Mouse (Mus musculus): ENCODE data around the gene Tnfsf11. TPM values are rescaled to one million over a fixed set of nuclear protein-coding genes. Genes with fewer than 3 reads are reported as not detected.
A peak's percentile ranks its signal among the peaks of the same experiment; 100 is the strongest.

Gene Tnfsf11
- polyA plus RNA-seq, 1 experiment: 0.18 TPM

DNA sequence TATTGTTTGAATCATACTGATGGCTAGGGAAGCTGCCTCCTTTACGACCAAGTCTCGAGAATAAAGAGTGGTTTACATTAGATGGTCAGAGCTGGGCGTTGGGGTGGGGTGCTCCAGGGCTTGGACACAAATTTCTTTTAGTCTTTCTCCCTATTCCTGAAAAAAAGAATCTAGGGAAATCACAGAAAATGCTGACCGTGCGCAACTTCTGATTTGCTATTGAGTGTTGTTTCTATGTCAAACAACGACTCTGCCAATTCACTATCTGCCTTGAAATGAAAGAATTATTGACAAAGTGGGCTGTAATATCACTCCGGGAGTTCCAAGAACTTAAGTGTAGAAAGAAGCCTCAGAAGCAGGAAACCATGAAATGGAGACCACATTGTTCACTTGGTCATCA lies 23.5 kb upstream of the Tnfsf11 start:
- no peak overlapping the region for H3ac ChIP-seq (ENCODE audit: control insufficient read depth, insufficient read length)
- no peaks in the 10 kb centered on the region for H3K79me2 ChIP-seq (ENCODE audit: control insufficient read depth, insufficient read depth)
- H3K4me3 ChIP-seq: no peak overlapping the region
- H3K36me3 ChIP-seq (ENCODE audit: control insufficient read depth, insufficient read depth): no peaks in the 10 kb centered on the region
- H3K4me2 ChIP-seq (ENCODE audit: low read depth): peak overlapping the region; percentile 94
- no peaks in the 10 kb centered on the region for H3K27me3 ChIP-seq (ENCODE audit: control insufficient read depth, insufficient read depth, insufficient read length)
- TF ChIP-seq TCF12 (IDR thresholded peaks at IDR 0.05; ENCODE audit: insufficient read depth, poor library complexity, severe bottlenecking) (no peak), MYOD1 (IDR thresholded peaks at IDR 0.05; ENCODE audit: control insufficient read depth in 1 of 3, insufficient read length in 2 of 3, low read depth in 2 of 3) (no peak), MYOG (IDR thresholded peaks at IDR 0.05; ENCODE audit: control insufficient read depth in 1 of 3, insufficient read depth in 1 of 3, insufficient read length in 2 of 3, low read depth in 2 of 3) (no peak), SRF (IDR thresholded peaks at IDR 0.05; ENCODE audit: control insufficient read depth, insufficient read length, low read depth) (no peak), REST (IDR thresholded peaks at IDR 0.05; ENCODE audit: insufficient read depth, insufficient read length) (no peak), POLR2AphosphoS2 (IDR thresholded peaks at IDR 0.05; ENCODE audit: insufficient read length, low read depth) (no peak), MAX (IDR thresholded peaks at IDR 0.05; ENCODE audit: low read depth) (no peak), CEBPB (IDR thresholded peaks at IDR 0.05; ENCODE audit: insufficient read depth, poor library complexity, severe bottlenecking) (no peak), POLR2A (IDR thresholded peaks at IDR 0.05; ENCODE audit: insufficient read length, low read depth) (no peak), TCF3 (IDR thresholded peaks at IDR 0.05; ENCODE audit: insufficient read length, low read depth) (no peak), USF1 (IDR thresholded peaks at IDR 0.05; ENCODE audit: low read depth) (no peak)

DNA sequence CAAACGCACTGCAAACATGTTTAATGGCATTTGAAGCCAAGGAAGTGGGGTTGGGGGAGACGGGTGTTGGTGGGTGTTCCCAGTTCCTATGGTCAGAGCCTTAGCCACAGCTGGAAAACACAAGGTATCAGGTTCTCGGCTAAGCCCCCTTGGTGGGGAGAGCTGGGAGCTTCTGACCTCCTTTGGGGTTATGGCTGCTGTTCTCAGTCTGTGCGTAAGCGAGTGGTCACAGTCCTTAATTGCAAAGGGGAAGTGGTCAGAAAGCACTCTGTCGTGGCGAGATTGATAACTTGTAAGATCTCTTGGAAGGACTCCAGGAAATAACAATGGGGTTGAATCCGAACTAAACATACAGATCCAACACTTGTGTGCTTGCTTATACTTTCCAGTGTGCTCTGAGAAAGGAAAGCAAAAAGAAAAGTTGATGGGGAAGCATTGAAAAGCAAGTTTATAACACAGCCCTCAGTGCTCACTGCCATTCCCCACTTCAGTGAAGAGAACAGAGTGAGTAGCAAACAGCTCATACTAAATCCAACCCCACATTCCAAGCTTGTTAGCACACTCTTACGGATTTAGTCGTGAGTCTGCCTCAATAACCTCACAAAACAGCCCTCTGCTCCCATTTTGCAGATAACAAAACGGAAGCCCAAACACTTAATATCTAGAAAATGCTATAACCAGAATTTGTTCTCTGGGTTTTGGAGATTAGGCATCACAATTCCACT lies 22.9 kb upstream of the Tnfsf11 start:
- H3K27me3 ChIP-seq (ENCODE audit: control insufficient read depth, insufficient read depth, insufficient read length): no peaks in the 10 kb centered on the region
- H3K36me3 ChIP-seq (ENCODE audit: control insufficient read depth, insufficient read depth): no peaks in the 10 kb centered on the region
- TF ChIP-seq E2F4 (IDR thresholded peaks at IDR 0.05; ENCODE audit: insufficient read depth): no peak
- TF ChIP-seq CEBPB (IDR thresholded peaks at IDR 0.05; ENCODE audit: insufficient read depth, poor library complexity, severe bottlenecking): no peak
- TF ChIP-seq POLR2AphosphoS2 (IDR thresholded peaks at IDR 0.05; ENCODE audit: insufficient read length, low read depth): no peak
- TF ChIP-seq MYOG (IDR thresholded peaks at IDR 0.05; ENCODE audit: control insufficient read depth in 1 of 3, insufficient read depth in 1 of 3, insufficient read length in 2 of 3, low read depth in 2 of 3): no peak
- no peak for TF ChIP-seq SRF (IDR thresholded peaks at IDR 0.05; ENCODE audit: control insufficient read depth, insufficient read length, low read depth)
- TF ChIP-seq TCF12 (IDR thresholded peaks at IDR 0.05; ENCODE audit: insufficient read depth, poor library complexity, severe bottlenecking): no peak
- no peak for TF ChIP-seq TCF3 (IDR thresholded peaks at IDR 0.05; ENCODE audit: insufficient read length, low read depth)
- TF ChIP-seq MYOD1 (IDR thresholded peaks at IDR 0.05; ENCODE audit: control insufficient read depth in 1 of 3, insufficient read length in 2 of 3, low read depth in 2 of 3): no peak
- TF ChIP-seq USF1 (IDR thresholded peaks at IDR 0.05; ENCODE audit: low read depth): no peak
- peak overlapping the region; percentile 94 for H3K4me2 ChIP-seq (ENCODE audit: low read depth)
- no peak overlapping the region for H3ac ChIP-seq (ENCODE audit: control insufficient read depth, insufficient read length)
- peak overlapping the region; percentile 5 for H3K4me3 ChIP-seq
- no peaks in the 10 kb centered on the region for H3K79me2 ChIP-seq (ENCODE audit: control insufficient read depth, insufficient read depth)

DNA sequence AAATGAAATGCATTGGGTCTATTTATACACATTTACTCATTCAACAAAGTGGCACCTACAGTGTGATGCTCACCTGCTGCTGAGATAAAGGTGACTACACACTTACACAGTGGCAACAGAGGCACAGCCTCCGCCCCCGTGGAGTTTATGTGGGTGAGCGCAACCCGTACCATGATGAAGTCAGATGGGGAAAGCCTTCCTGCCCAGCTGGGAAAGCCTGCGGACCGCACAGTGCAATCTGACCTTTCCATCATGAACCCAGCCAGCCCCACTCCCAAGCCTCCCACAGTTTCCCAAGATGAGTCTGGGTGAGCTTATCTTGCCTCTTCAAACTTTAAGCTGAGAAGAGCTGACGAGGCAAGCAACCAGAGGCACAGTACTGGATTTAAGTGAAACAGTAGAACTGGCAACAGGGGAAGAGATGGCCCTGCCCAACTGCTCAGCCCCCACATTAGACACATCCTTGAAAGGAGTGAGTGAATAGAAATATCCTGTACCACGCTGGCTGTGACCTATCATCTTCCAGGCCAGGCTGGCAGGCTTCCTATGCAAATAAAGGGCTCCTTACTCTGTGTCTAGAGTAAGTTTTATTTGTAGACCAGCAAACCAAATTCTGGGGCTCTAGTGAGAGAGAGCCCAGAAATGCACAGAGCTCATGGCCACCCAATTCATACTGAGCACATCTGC lies 22.1 kb upstream of the Tnfsf11 start:
- H3K36me3 ChIP-seq (ENCODE audit: control insufficient read depth, insufficient read depth): no peaks in the 10 kb centered on the region
- H3K4me3 ChIP-seq: peak overlapping the region; percentile 5
- peak overlapping the region; percentile 94 for H3K4me2 ChIP-seq (ENCODE audit: low read depth)
- H3K27me3 ChIP-seq (ENCODE audit: control insufficient read depth, insufficient read depth, insufficient read length): no peaks in the 10 kb centered on the region
- H3K79me2 ChIP-seq (ENCODE audit: control insufficient read depth, insufficient read depth): no peaks in the 10 kb centered on the region
- no peak for TF ChIP-seq REST (IDR thresholded peaks at IDR 0.05; ENCODE audit: insufficient read depth, insufficient read length)
- TF ChIP-seq TCF12 (IDR thresholded peaks at IDR 0.05; ENCODE audit: insufficient read depth, poor library complexity, severe bottlenecking): no peak
- TF ChIP-seq MYOD1 (IDR thresholded peaks at IDR 0.05; ENCODE audit: control insufficient read depth in 1 of 3, insufficient read length in 2 of 3, low read depth in 2 of 3): peak in 1 of 3 experiments; percentile 65
- TF ChIP-seq MYOG (IDR thresholded peaks at IDR 0.05; ENCODE audit: control insufficient read depth in 1 of 3, insufficient read depth in 1 of 3, insufficient read length in 2 of 3, low read depth in 2 of 3): peak in 1 of 3 experiments; percentile 17
- no peak for TF ChIP-seq CEBPB (IDR thresholded peaks at IDR 0.05; ENCODE audit: insufficient read depth, poor library complexity, severe bottlenecking)
- H3ac ChIP-seq (ENCODE audit: control insufficient read depth, insufficient read length): no peak overlapping the region

DNA sequence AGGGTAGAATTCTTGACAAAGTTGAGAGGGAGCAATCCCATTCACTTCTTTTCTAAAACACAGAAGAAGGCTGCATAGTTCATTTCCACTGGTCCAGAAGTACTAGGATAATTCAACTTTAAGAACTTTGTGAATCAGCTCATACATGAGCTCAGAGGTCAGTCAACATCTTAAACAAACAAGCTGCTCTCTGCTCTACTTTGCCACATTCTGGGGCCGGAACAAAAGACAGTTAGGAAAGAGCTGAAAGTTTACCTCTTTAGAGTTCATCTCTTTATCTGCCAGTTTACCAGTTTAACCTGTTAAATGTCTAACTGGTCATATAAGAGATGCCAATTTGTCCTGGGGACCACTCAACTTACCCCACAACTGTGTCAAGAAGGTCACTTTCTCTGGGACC lies 15.5 kb upstream of the Tnfsf11 start:
- no peak overlapping the region for H3ac ChIP-seq (ENCODE audit: control insufficient read depth, insufficient read length)
- H3K79me2 ChIP-seq (ENCODE audit: control insufficient read depth, insufficient read depth): no peaks in the 10 kb centered on the region
- no peak overlapping the region for H3K4me3 ChIP-seq
- no peak for TF ChIP-seq REST (IDR thresholded peaks at IDR 0.05; ENCODE audit: insufficient read depth, insufficient read length)
- no peak for TF ChIP-seq TCF12 (IDR thresholded peaks at IDR 0.05; ENCODE audit: insufficient read depth, poor library complexity, severe bottlenecking)
- TF ChIP-seq SRF (IDR thresholded peaks at IDR 0.05; ENCODE audit: control insufficient read depth, insufficient read length, low read depth): no peak
- TF ChIP-seq MAX (IDR thresholded peaks at IDR 0.05; ENCODE audit: low read depth): no peak
- no peak for TF ChIP-seq USF1 (IDR thresholded peaks at IDR 0.05; ENCODE audit: low read depth)
- TF ChIP-seq CEBPB (IDR thresholded peaks at IDR 0.05; ENCODE audit: insufficient read depth, poor library complexity, severe bottlenecking): no peak
- no peak for TF ChIP-seq MYOG (IDR thresholded peaks at IDR 0.05; ENCODE audit: control insufficient read depth in 1 of 3, insufficient read depth in 1 of 3, insufficient read length in 2 of 3, low read depth in 2 of 3)
- TF ChIP-seq E2F4 (IDR thresholded peaks at IDR 0.05; ENCODE audit: insufficient read depth): no peak
- TF ChIP-seq MYOD1 (IDR thresholded peaks at IDR 0.05; ENCODE audit: control insufficient read depth in 1 of 3, insufficient read length in 2 of 3, low read depth in 2 of 3): no peak
- no peak for TF ChIP-seq TCF3 (IDR thresholded peaks at IDR 0.05; ENCODE audit: insufficient read length, low read depth)
- no peak for TF ChIP-seq POLR2AphosphoS2 (IDR thresholded peaks at IDR 0.05; ENCODE audit: insufficient read length, low read depth)
- no peak for TF ChIP-seq POLR2A (IDR thresholded peaks at IDR 0.05; ENCODE audit: insufficient read length, low read depth)
- H3K36me3 ChIP-seq (ENCODE audit: control insufficient read depth, insufficient read depth): no peaks in the 10 kb centered on the region
- H3K27me3 ChIP-seq (ENCODE audit: control insufficient read depth, insufficient read depth, insufficient read length): no peaks in the 10 kb centered on the region
- no peak overlapping the region for H3K4me2 ChIP-seq (ENCODE audit: low read depth)

All from myocyte (in vitro differentiated cells).